Mouse (Mus musculus): Measurements from ENCODE around the gene 2310007B03Rik. TPM values are rescaled to one million over a fixed set of nuclear protein-coding genes. Genes with fewer than 3 reads are reported as not detected.
A peak's percentile ranks its signal among the peaks of the same experiment; 100 is the strongest.

The 2310007B03Rik gene
- polyA plus RNA-seq, 1 experiment from 2014 or later, result 65.3 TPM

DNA sequence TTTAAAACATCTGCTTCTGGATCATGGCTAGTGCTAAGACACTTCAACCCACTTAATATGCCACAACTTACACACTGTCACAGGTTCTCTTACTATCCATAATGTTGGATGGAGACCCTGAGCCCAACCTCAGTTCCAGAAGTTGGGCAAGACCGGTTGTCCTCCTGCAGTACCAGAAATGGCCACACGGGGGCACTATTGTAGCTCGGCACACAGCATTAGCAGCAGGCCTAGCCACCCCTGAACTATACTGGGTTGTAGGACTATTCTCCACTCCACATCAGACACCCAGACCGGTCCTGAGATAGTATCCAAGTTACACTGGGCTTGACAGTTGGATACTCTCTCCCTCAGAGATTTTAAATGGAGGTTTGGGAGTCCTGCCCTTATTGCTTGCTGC, 13.7 kb upstream of the 2310007B03Rik start:
- H3K27ac ChIP-seq (ENCODE audit: low read length), result no peak overlapping the region

GRCm38 (mm10) chr1:93173665-93174064, 12.9 kb upstream of the 2310007B03Rik start:
- WGBS, result 58% methylated on average over 4 of the region's 4 CpGs

More for the DNA sequence above, 13.7 kb upstream of the 2310007B03Rik start:
- Histone ChIP-seq H3K27me3 (replicated peaks; ENCODE audit: insufficient read depth, low read length) (no peaks in the 10 kb centered on the region), H3K9me3 (ENCODE audit: low read length) (no peaks in the 10 kb centered on the region), H3K4me2 (replicated peaks; ENCODE audit: low read depth, low read length) (no peak overlapping the region), H3K4me3 (ENCODE audit: low read depth, low read length) (no peak overlapping the region), H3K4me1 (ENCODE audit: insufficient read depth, low read depth, low read length) (no peaks in the 10 kb centered on the region), H3K9ac (replicated peaks; ENCODE audit: low read depth) (no peak overlapping the region), H3K36me3 (ENCODE audit: insufficient read depth, low read length) (no peaks in the 10 kb centered on the region)
- 1% methylated on average over 4 of the region's 4 CpGs for WGBS
- peak; percentile 82 for DNase-seq (ENCODE audit: low spot score)
- TF ChIP-seq CTCF (IDR thresholded peaks at IDR 0.05) (peak; percentile 99), EP300 (IDR thresholded peaks at IDR 0.05) (no peak)
- ATAC-seq, result peak; percentile 64

GRCm38 (mm10) chr1:93168295-93168775, 7.6 kb upstream of the 2310007B03Rik start, which contains the start of gene Crocc2:
Gene Crocc2, plus strand, starts transcription at chr1:93168725.
- H3K9me3 ChIP-seq (ENCODE audit: low read length), result no peaks in the 10 kb centered on the region
- no peaks in the 10 kb centered on the region for H3K4me1 ChIP-seq (ENCODE audit: insufficient read depth, low read depth, low read length)
- H3K27ac ChIP-seq (ENCODE audit: low read length), result no peak within 1 kb of the TSS; the same call in 1 of the 2 replicates
- 33% methylated on average over 10 of the region's 10 CpGs for WGBS
- TF ChIP-seq CTCF (IDR thresholded peaks at IDR 0.05), result no peak
- no peak for TF ChIP-seq EP300 (IDR thresholded peaks at IDR 0.05)
- no peak within 1 kb of the TSS for H3K4me3 ChIP-seq (ENCODE audit: low read depth, low read length)
- H3K4me2 ChIP-seq (replicated peaks; ENCODE audit: low read depth, low read length), result no peak within 1 kb of the TSS
- H3K36me3 ChIP-seq (ENCODE audit: insufficient read depth, low read length), result no peaks in the 10 kb centered on the region
- no peak within 1 kb of the TSS for H3K9ac ChIP-seq (replicated peaks; ENCODE audit: low read depth)
- ATAC-seq (peak; percentile 63), DNase-seq (ENCODE audit: low spot score) (peak; percentile 69)
- H3K27me3 ChIP-seq (replicated peaks; ENCODE audit: insufficient read depth, low read length), result no peaks in the 10 kb centered on the region

More at GRCm38 (mm10) chr1:93173665-93174064, 12.9 kb upstream of the 2310007B03Rik start:
- Histone ChIP-seq H3K4me2 (replicated peaks; ENCODE audit: low read depth, low read length) (no peak overlapping the region), H3K4me3 (ENCODE audit: low read depth, low read length) (no peak overlapping the region), H3K9ac (replicated peaks; ENCODE audit: low read depth) (no peak overlapping the region), H3K4me1 (ENCODE audit: insufficient read depth, low read depth, low read length) (no peaks in the 10 kb centered on the region), H3K27ac (ENCODE audit: low read length) (no peak overlapping the region), H3K36me3 (ENCODE audit: insufficient read depth, low read length) (no peaks in the 10 kb centered on the region), H3K27me3 (replicated peaks; ENCODE audit: insufficient read depth, low read length) (no peaks in the 10 kb centered on the region), H3K9me3 (ENCODE audit: low read length) (no peaks in the 10 kb centered on the region)
- TF ChIP-seq CTCF (IDR thresholded peaks at IDR 0.05) (no peak), EP300 (IDR thresholded peaks at IDR 0.05) (no peak)
- no peak for ATAC-seq
- no peak for DNase-seq (ENCODE audit: low spot score)

DNA sequence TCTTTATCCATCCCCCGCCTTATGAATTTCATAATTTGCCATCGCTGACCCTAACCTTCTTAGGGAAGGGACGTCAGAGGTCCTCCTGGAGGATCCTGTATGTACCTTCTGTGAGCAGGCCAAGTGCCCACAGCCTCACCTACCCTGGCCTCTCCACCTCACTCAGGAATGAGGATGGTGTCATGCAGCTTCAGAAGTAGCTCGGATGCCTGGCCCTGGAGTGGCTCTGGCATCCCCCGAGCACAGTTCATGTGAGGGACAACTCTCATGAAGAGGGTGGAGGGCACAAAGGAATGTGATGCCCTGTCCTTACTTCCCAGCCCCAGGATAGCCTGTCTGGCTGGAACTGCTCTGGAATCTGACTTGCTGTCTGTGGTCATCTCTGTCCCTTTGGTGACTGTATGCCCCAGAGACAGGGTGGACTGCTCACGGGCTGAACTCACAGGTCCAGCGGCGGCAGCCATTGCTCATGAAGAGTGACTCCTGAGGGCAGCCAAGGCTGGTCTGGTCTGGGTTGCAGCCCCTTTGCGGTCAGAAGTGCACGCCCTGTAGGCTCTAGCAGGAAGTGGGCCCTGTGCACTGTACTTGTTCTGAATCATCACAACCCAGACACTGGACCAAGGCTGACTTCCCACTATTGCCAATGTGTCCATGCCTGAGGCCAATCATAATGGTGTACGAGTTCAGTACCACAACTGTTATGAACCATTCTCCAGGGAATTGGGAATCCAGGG, 5.8 kb upstream of the 2310007B03Rik start:
- Histone ChIP-seq H3K27me3 (replicated peaks; ENCODE audit: insufficient read depth, low read length) (no peaks in the 10 kb centered on the region), H3K4me1 (ENCODE audit: insufficient read depth, low read depth, low read length) (no peaks in the 10 kb centered on the region), H3K27ac (ENCODE audit: low read length) (peak overlapping the region; percentile 82), H3K36me3 (ENCODE audit: insufficient read depth, low read length) (no peaks in the 10 kb centered on the region), H3K9me3 (ENCODE audit: low read length) (no peaks in the 10 kb centered on the region), H3K4me2 (replicated peaks; ENCODE audit: low read depth, low read length) (no peak overlapping the region), H3K9ac (replicated peaks; ENCODE audit: low read depth) (no peak overlapping the region), H3K4me3 (ENCODE audit: low read depth, low read length) (no peak overlapping the region)
- TF ChIP-seq CTCF (IDR thresholded peaks at IDR 0.05) (no peak), EP300 (IDR thresholded peaks at IDR 0.05) (peak; percentile 95)
- peak; percentile 77 for ATAC-seq
- DNase-seq (ENCODE audit: low spot score), result peak; percentile 67
- 62% methylated on average over 11 of the region's 11 CpGs for WGBS

- Histone ChIP-seq H3K27me3 (replicated peaks; ENCODE audit: insufficient read depth, low read length) (no peaks in the 10 kb centered on the region), H3K4me2 (replicated peaks; ENCODE audit: low read depth, low read length) (no peak overlapping the region), H3K27ac (ENCODE audit: low read length) (no peak overlapping the region; the same call in 1 of the 2 replicates), H3K36me3 (ENCODE audit: insufficient read depth, low read length) (no peaks in the 10 kb centered on the region), H3K9ac (replicated peaks; ENCODE audit: low read depth) (no peak overlapping the region), H3K4me1 (ENCODE audit: insufficient read depth, low read depth, low read length) (0 out of 2 replicates have a peak, but pooled peaks cover 3% of the 10 kb centered on the region), H3K4me3 (ENCODE audit: low read depth, low read length) (no peak overlapping the region), H3K9me3 (ENCODE audit: low read length) (no peaks in the 10 kb centered on the region)
- ATAC-seq, result no peak
- 66% methylated on average over 9 of the region's 9 CpGs for WGBS
- no peak for DNase-seq (ENCODE audit: low spot score)
- TF ChIP-seq CTCF (IDR thresholded peaks at IDR 0.05) (no peak), EP300 (IDR thresholded peaks at IDR 0.05) (no peak; the same call in 1 of the 2 replicates)
Observed at GRCm38 (mm10) chr1:93165447-93165846, 4.7 kb upstream of the 2310007B03Rik start.

DNA sequence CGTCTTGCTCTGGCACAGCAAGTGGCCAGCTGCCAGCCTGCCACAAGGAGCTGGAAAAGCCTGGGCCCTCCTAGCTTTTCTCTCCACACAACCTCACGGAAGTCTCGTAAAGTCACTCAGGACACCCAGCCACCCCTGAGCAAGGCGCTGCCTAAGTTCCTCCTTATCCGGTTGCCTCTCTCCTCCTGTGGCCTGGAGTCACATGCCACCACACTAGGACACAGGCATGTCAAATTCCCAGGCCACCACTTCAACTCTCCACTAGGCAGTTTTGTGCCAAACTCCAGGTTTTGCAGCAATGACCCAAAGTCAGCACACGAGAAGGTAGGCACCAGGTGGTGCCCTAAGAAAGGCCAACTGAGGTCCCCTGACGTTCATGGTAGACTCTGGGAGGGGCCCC, 1.8 kb upstream of the 2310007B03Rik start:
- H3K9ac ChIP-seq (replicated peaks; ENCODE audit: low read depth), result no peak overlapping the region
- no peaks in the 10 kb centered on the region for H3K27me3 ChIP-seq (replicated peaks; ENCODE audit: insufficient read depth, low read length)
- no peak overlapping the region for H3K4me3 ChIP-seq (ENCODE audit: low read depth, low read length)
- H3K9me3 ChIP-seq (ENCODE audit: low read length), result no peaks in the 10 kb centered on the region
- peak; percentile 29 for ATAC-seq
- H3K27ac ChIP-seq (ENCODE audit: low read length), result peak overlapping the region; percentile 93
- H3K36me3 ChIP-seq (ENCODE audit: insufficient read depth, low read length), result no peaks in the 10 kb centered on the region
- WGBS, result 50% methylated on average over 7 of the region's 7 CpGs
- DNase-seq (ENCODE audit: low spot score), result peak; percentile 72
- 0 out of 2 replicates have a peak, but pooled peaks cover 3% of the 10 kb centered on the region for H3K4me1 ChIP-seq (ENCODE audit: insufficient read depth, low read depth, low read length)
- TF ChIP-seq CTCF (IDR thresholded peaks at IDR 0.05), result no peak; the same call in 1 of the 2 replicates
- TF ChIP-seq EP300 (IDR thresholded peaks at IDR 0.05), result no peak
- no peak overlapping the region for H3K4me2 ChIP-seq (replicated peaks; ENCODE audit: low read depth, low read length)
